Mouse (Mus musculus): ENCODE measurements around the gene Celf2. TPM values are rescaled to one million over a fixed set of nuclear protein-coding genes. Genes with fewer than 3 reads are reported as not detected.

Celf2 gene
- polyA plus RNA-seq, 1 experiment from 2014 or later: 63.2 TPM

GRCm38 (mm10) chr2:6558303-6559254, 950.8 kb downstream of the Celf2 start:
- no peak overlapping the region for H3K9ac ChIP-seq
- no peak for ATAC-seq (replicated peaks; ENCODE audit: insufficient number of reproducible peaks, insufficient read depth, low FRiP score, low read depth)
- H3K36me3 ChIP-seq: no peaks in the 10 kb centered on the region
- H3K4me3 ChIP-seq: no peak overlapping the region
- no peaks in the 10 kb centered on the region for H3K27me3 ChIP-seq
- H3K4me2 ChIP-seq: no peak overlapping the region
- 79% methylated on average over 14 of the region's 14 CpGs for WGBS
- no peaks in the 10 kb centered on the region for H3K9me3 ChIP-seq (replicated peaks)
- H3K27ac ChIP-seq: no peak overlapping the region
- H3K4me1 ChIP-seq (replicated peaks): no peaks in the 10 kb centered on the region

GRCm38 (mm10) chr2:6557749-6558148, 951.6 kb downstream of the Celf2 start:
- Histone ChIP-seq H3K27ac (no peak overlapping the region), H3K9me3 (replicated peaks) (no peaks in the 10 kb centered on the region), H3K4me1 (replicated peaks) (no peaks in the 10 kb centered on the region), H3K27me3 (no peaks in the 10 kb centered on the region), H3K4me3 (no peak overlapping the region), H3K4me2 (no peak overlapping the region), H3K36me3 (no peaks in the 10 kb centered on the region), H3K9ac (no peak overlapping the region)
- WGBS: 71% methylated on average over 3 of the region's 3 CpGs
- ATAC-seq (replicated peaks; ENCODE audit: insufficient number of reproducible peaks, insufficient read depth, low FRiP score, low read depth): no peak

DNA sequence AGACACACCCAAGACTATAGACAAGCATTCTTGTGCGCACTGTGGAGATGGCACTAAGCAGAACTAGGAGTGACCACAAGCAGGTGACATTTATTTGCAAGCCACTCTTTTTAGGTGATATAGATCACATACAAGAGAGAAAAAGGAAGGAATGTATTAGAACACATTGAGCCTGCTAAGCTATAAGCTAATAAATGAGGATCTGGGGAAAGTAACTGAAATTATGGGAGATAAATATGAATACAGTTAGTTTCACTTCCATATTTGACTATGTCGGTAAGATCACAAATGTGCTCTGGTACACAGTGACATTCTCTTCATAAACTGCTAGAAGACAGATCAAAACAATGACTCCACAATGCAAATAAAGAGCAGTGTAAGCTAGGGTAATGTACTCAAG, 952.5 kb downstream of the Celf2 start:
- no peaks in the 10 kb centered on the region for H3K27me3 ChIP-seq

DNA sequence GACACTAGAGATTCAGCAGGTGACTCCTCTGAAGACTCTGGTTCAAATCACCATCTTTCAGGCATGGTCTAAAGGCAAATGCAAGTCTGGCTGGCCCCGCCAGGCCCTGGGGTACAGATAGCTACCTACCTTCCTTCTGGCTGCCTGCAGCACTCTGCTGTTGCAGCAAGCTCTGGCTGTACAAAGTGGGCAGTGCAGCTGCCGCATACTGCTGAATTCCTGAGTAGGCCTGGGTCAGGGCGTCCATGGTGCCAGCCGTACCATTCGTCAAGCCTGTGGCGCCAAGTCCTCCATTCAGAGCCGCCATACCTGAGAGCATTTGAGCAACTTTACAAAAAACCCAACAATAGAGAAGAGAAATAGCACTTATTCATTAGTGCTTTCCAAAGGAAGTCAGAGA, 955.7 kb downstream of the Celf2 start:
- no peak overlapping the region for H3K4me2 ChIP-seq
- H3K9me3 ChIP-seq (replicated peaks): no peaks in the 10 kb centered on the region
- H3K27me3 ChIP-seq: no peaks in the 10 kb centered on the region
- no peak overlapping the region for H3K4me3 ChIP-seq
- H3K9ac ChIP-seq: no peak overlapping the region
- H3K27ac ChIP-seq: no peak overlapping the region
- 90% methylated on average over 7 of the region's 7 CpGs for WGBS
- ATAC-seq (replicated peaks; ENCODE audit: insufficient number of reproducible peaks, insufficient read depth, low FRiP score, low read depth): no peak
- H3K36me3 ChIP-seq: peaks cover 4% of the 10 kb centered on the region; the same call in 1 of the 2 replicates
- no peaks in the 10 kb centered on the region for H3K4me1 ChIP-seq (replicated peaks)

More for the DNA sequence above, 952.5 kb downstream of the Celf2 start:
- H3K4me1 ChIP-seq (replicated peaks): no peaks in the 10 kb centered on the region
- no peak overlapping the region for H3K9ac ChIP-seq
- H3K27ac ChIP-seq: no peak overlapping the region
- H3K4me2 ChIP-seq: no peak overlapping the region
- ATAC-seq (replicated peaks; ENCODE audit: insufficient number of reproducible peaks, insufficient read depth, low FRiP score, low read depth): no peak
- 0 out of 2 replicates have a peak, but pooled peaks cover 4% of the 10 kb centered on the region for H3K36me3 ChIP-seq
- WGBS: 87% methylated on average over 2 of the region's 2 CpGs
- H3K4me3 ChIP-seq: no peak overlapping the region
- H3K9me3 ChIP-seq (replicated peaks): no peaks in the 10 kb centered on the region

- no peaks in the 10 kb centered on the region for H3K27me3 ChIP-seq
- no peak overlapping the region for H3K9ac ChIP-seq
- H3K27ac ChIP-seq: no peak overlapping the region
- no peak for ATAC-seq (replicated peaks; ENCODE audit: insufficient number of reproducible peaks, insufficient read depth, low FRiP score, low read depth)
- H3K4me1 ChIP-seq (replicated peaks): peaks cover 10% of the 10 kb centered on the region
- H3K36me3 ChIP-seq: peaks cover 4% of the 10 kb centered on the region; the same call in 1 of the 2 replicates
- no peaks in the 10 kb centered on the region for H3K9me3 ChIP-seq (replicated peaks)
- WGBS: 80% methylated on average over 7 of the region's 7 CpGs
- H3K4me3 ChIP-seq: no peak overlapping the region
- H3K4me2 ChIP-seq: no peak overlapping the region
Observed at GRCm38 (mm10) chr2:6549251-6549650, 960.1 kb downstream of the Celf2 start.

GRCm38 (mm10) chr2:6547139-6547664, 962.2 kb downstream of the Celf2 start:
- 64% methylated on average over 9 of the region's 9 CpGs for WGBS
- no peak overlapping the region for H3K4me2 ChIP-seq
- no peak overlapping the region for H3K4me3 ChIP-seq
- H3K4me1 ChIP-seq (replicated peaks): peaks cover 13% of the 10 kb centered on the region
- no peaks in the 10 kb centered on the region for H3K27me3 ChIP-seq
- no peaks in the 10 kb centered on the region; the same call in 1 of the 2 replicates for H3K36me3 ChIP-seq
- H3K27ac ChIP-seq: peak overlapping the region; percentile 38; the same call in 1 of the 2 replicates
- no peaks in the 10 kb centered on the region for H3K9me3 ChIP-seq (replicated peaks)
- H3K9ac ChIP-seq: no peak overlapping the region
- no peak for ATAC-seq (replicated peaks; ENCODE audit: insufficient number of reproducible peaks, insufficient read depth, low FRiP score, low read depth)

DNA sequence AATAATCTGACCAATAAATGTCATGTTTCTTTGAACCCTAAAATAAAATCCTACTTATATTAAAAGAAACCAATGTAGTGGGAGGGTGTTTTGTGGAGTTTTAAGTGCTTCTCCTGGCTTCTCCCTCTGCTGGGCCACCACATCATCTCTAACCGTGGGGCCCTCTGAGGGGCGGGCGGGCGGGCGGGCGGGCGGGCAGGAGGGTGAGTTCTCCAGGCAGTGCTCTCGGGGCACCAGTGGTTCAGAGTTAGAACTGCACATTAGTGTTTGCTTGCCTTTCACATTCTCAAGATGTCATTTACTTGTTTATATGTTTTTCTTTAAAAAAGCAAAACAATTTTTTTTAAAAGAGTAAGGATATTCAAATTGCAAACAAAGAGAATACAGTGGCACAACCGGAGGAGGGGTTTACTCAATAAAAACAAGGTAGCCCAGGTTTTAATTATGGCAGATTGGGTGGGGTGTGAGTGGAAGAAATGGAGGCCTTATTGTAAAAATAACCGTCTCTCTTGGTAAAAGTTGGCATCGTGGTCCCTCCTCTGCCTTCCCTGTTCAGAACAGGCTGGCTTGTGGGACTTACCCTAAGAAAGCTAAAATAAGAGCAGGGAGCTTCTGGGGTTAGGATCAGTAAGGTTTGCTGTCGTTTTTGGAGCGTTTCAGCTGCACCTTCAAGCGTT, 962.8 kb downstream of the Celf2 start:
- Histone ChIP-seq H3K27ac (peak overlapping the region; percentile 38; the same call in 1 of the 2 replicates), H3K4me2 (no peak overlapping the region)
- WGBS: 71% methylated on average over 14 of the region's 14 CpGs

DNA sequence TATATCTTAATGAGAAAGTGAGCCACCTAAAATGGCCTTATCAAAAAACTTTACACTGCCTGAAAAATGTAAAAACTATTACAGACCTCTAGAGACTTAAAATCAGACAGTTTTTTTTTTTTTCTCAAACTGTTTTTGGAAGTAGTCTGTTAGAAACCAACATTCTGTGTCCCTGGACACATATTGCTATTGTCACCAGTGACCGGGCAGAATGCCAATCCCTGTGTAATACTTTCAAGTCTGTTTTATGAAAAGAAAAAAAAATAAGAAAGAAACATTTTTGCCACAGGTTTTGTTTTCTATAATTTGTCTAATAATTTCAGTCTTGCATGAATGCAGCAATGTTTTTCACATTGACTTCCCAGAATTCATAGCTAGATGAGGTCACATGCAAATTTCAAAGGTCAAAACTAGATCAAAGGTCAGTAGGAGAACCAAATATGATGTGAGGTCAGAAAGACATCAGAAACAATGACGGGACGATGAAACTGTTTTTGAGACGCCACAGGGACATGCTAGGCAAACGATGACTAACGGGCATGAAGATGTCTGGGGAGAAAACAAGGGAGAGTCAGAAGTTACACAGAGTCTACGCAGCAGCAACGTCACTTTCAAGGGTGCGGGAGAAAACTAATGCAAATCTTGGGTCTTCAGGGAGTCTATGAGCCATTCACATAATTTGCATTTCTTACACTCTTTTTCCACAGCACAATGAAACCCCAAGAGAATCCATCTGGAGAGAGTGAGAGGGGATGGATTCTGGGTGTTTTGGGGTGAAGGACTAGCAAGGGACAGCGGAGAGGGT, 964.0 kb downstream of the Celf2 start:
- ATAC-seq (replicated peaks; ENCODE audit: insufficient number of reproducible peaks, insufficient read depth, low FRiP score, low read depth): no peak
- Histone ChIP-seq H3K27me3 (no peaks in the 10 kb centered on the region), H3K36me3 (no peaks in the 10 kb centered on the region), H3K9me3 (replicated peaks) (no peaks in the 10 kb centered on the region), H3K4me2 (no peak overlapping the region), H3K27ac (no peak overlapping the region), H3K4me3 (no peak overlapping the region), H3K4me1 (replicated peaks) (peaks cover 19% of the 10 kb centered on the region), H3K9ac (no peak overlapping the region)
- WGBS: 81% methylated on average over 10 of the region's 10 CpGs

More for the DNA sequence above, 962.8 kb downstream of the Celf2 start:
- no peak for ATAC-seq (replicated peaks; ENCODE audit: insufficient number of reproducible peaks, insufficient read depth, low FRiP score, low read depth)
- Histone ChIP-seq H3K4me1 (replicated peaks) (peaks cover 13% of the 10 kb centered on the region), H3K27me3 (no peaks in the 10 kb centered on the region), H3K9me3 (replicated peaks) (no peaks in the 10 kb centered on the region), H3K4me3 (no peak overlapping the region), H3K9ac (no peak overlapping the region), H3K36me3 (no peaks in the 10 kb centered on the region; the same call in 1 of the 2 replicates)

GRCm38 (mm10) chr2:6543650-6544049, 965.7 kb downstream of the Celf2 start:
- no peak for ATAC-seq (replicated peaks; ENCODE audit: insufficient number of reproducible peaks, insufficient read depth, low FRiP score, low read depth)
- no peak overlapping the region for H3K27ac ChIP-seq
- H3K4me3 ChIP-seq: no peak overlapping the region
- 87% methylated on average over 5 of the region's 5 CpGs for WGBS
- H3K4me1 ChIP-seq (replicated peaks): peaks cover 27% of the 10 kb centered on the region
- H3K4me2 ChIP-seq: no peak overlapping the region
- H3K27me3 ChIP-seq: no peaks in the 10 kb centered on the region
- H3K9me3 ChIP-seq (replicated peaks): no peaks in the 10 kb centered on the region
- no peaks in the 10 kb centered on the region for H3K36me3 ChIP-seq
- H3K9ac ChIP-seq: no peak overlapping the region

DNA sequence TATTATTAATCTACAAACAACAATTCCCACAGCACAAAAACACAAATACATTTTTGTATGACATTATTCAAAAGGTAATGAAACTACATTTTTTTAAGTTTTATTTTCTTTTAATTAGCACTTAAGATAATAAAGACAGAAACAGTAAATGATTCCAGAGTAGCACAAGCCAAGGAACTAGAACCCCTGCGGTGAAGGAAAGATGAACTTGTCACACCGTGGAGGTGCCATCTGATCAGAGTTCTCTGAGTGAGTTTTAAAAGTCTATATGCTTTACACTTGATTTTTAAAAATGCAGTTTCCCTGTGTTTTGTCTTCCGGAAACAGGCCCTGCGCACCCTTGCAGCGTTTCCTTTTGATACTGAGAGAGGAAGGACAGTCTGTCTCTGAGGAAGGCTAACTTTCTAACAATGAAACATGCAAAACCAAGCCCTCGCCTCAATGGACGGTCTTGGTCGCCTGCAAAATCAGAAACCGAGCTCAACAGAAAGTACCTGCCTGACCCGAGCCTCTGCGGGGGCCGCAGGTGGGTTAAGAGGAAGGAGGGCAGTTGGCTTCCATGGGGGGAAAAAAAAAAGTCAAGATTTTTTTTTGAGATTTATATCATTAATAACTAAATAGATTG, 966.7 kb downstream of the Celf2 start:
- 78% methylated on average over 12 of the region's 12 CpGs for WGBS
- no peak for ATAC-seq (replicated peaks; ENCODE audit: insufficient number of reproducible peaks, insufficient read depth, low FRiP score, low read depth)

More for the DNA sequence above, 966.7 kb downstream of the Celf2 start:
- Histone ChIP-seq H3K9me3 (replicated peaks) (no peaks in the 10 kb centered on the region), H3K27ac (no peak overlapping the region), H3K4me3 (no peak overlapping the region), H3K36me3 (no peaks in the 10 kb centered on the region), H3K9ac (no peak overlapping the region), H3K4me1 (replicated peaks) (peaks cover 32% of the 10 kb centered on the region), H3K27me3 (no peaks in the 10 kb centered on the region), H3K4me2 (no peak overlapping the region)
